Mouse (Mus musculus) brain, embryonic 14.5 days (tissue): ENCODE measurements around the gene Pnkd. TPM values are rescaled to one million over a fixed set of nuclear protein-coding genes. Genes with fewer than 3 reads are reported as not detected.
A peak's percentile ranks its signal among the peaks of the same experiment; 100 is the strongest.

Experiments used
- DNase-seq: peaks from one replicate; pipeline ENCODE4 v3.0.0-alpha.2; 2011; ENCODE audit warnings: low read depth
- CTCF ChIP-seq: fragments of 200-500 bp; IDR thresholded peaks from 2 replicates; pipeline ENCODE4 v1.5.1; 2012; ENCODE audit warnings: inconsistent platforms, mild to moderate bottlenecking, moderate library complexity, borderline replicate concordance; ENCODE audit not compliant: insufficient read depth, insufficient read length; ENCODE audit errors: extremely low read depth
- POLR2A ChIP-seq: fragments of 200-500 bp; IDR thresholded peaks from 2 replicates; pipeline ENCODE4 v1.6.1; 2012; ENCODE audit warnings: mild to moderate bottlenecking, inconsistent platforms, borderline replicate concordance; ENCODE audit not compliant: poor library complexity, insufficient read depth, insufficient read length, severe bottlenecking; ENCODE audit errors: extremely low read depth
- polyA plus RNA-seq: library from polyadenylated mRNA; depleted of rRNA; stranded (reverse); fragments of >200 nt; gene quantifications from 2 replicates; pipeline ENCODE4 v1.2.3, GENCODE M21; 2012

Pnkd gene
- polyA plus RNA-seq, 1 experiment: 63.2 TPM

- DNase-seq: no peak
- TF ChIP-seq POLR2A (no peak), CTCF (no peak)
Observed at GRCm38 (mm10) chr1:74302229-74302628, 17.5 kb downstream of the Pnkd start.

GRCm38 (mm10) chr1:74302835-74303234 is 18.1 kb downstream of the Pnkd start:
- TF ChIP-seq POLR2A (no peak), CTCF (no peak)
- no peak for DNase-seq

- TF ChIP-seq CTCF (no peak), POLR2A (no peak)
- DNase-seq: peak; percentile 42
Observed at GRCm38 (mm10) chr1:74303509-74304338, 19.0 kb downstream of the Pnkd start.

- no peak for TF ChIP-seq POLR2A
- no peak for TF ChIP-seq CTCF
- DNase-seq: no peak
Observed at GRCm38 (mm10) chr1:74304339-74304790, 19.6 kb downstream of the Pnkd start.

- no peak for DNase-seq
- TF ChIP-seq POLR2A (no peak), CTCF (no peak)
Observed at GRCm38 (mm10) chr1:74304946-74305345, 20.2 kb downstream of the Pnkd start.

- TF ChIP-seq CTCF: no peak
- TF ChIP-seq POLR2A: no peak
- DNase-seq: no peak
Observed at GRCm38 (mm10) chr1:74305522-74305921, 20.8 kb downstream of the Pnkd start, which contains the start of gene Tmbim1. Gene Tmbim1, minus strand, starts transcription at chr1:74305622.

- no peak for DNase-seq
Observed at GRCm38 (mm10) chr1:74307146-74307545, 22.4 kb downstream of the Pnkd start.

GRCm38 (mm10) chr1:74308001-74308964 is 23.6 kb downstream of the Pnkd start:
- no peak for DNase-seq
- TF ChIP-seq CTCF (no peak), POLR2A (no peak)

More at GRCm38 (mm10) chr1:74307146-74307545, 22.4 kb downstream of the Pnkd start:
- no peak for TF ChIP-seq POLR2A

- DNase-seq: no peak
- TF ChIP-seq CTCF (no peak), POLR2A (no peak)
Observed at GRCm38 (mm10) chr1:74309767-74310166, 25.0 kb downstream of the Pnkd start.

GRCm38 (mm10) chr1:74313049-74313692 is 28.4 kb downstream of the Pnkd start:
- TF ChIP-seq CTCF: peak; percentile 79; the same call in 1 of the 2 replicates
- TF ChIP-seq POLR2A: no peak

GRCm38 (mm10) chr1:74314796-74315195 is 30.1 kb downstream of the Pnkd start:
- no peak for TF ChIP-seq POLR2A
- no peak for TF ChIP-seq CTCF
- DNase-seq: no peak

More at GRCm38 (mm10) chr1:74313049-74313692, 28.4 kb downstream of the Pnkd start:
- DNase-seq: peak; percentile 94
